Mouse (Mus musculus): Measurements from ENCODE around the gene Bcl9.

- no peak for TF ChIP-seq CTCF (IDR thresholded peaks at IDR 0.05; ENCODE audit: insufficient read depth, low read length)
- no peak for TF ChIP-seq POLR2A (IDR thresholded peaks at IDR 0.05; ENCODE audit: borderline replicate concordance, extremely low read depth, low read depth, low read length)
These were observed 1.2 kb upstream of the Bcl9 start for GRCm38 (mm10) chr3:97298856-97299465.
